Mouse (Mus musculus) stomach, postnatal 0 days (tissue): ENCODE data around the gene Apaf1.

ENCODE experiments used
- CTCF ChIP-seq: IDR thresholded peaks from 2 replicates; pipeline ENCODE4 v1.5.1; 2016; ENCODE audit warnings: antibody characterized with exemption, low read depth, mild to moderate bottlenecking, moderate library complexity
- EP300 ChIP-seq: optimal IDR thresholded peaks from 2 replicates; pipeline ENCODE3; 2016; ENCODE audit warnings: antibody characterized with exemption

- TF ChIP-seq CTCF: 0 out of 2 replicates have a peak, but pooled peaks have one; percentile 1
- no peak for TF ChIP-seq EP300
Observed at GRCm38 (mm10) chr10:91123828-91124822, 41.6 kb upstream of the Apaf1 start, which contains the start of gene Slc25a3.
